Mouse (Mus musculus): ENCODE results near the gene Acbd6. TPM values are rescaled to one million over a fixed set of nuclear protein-coding genes. Genes with fewer than 3 reads are reported as not detected.

The Acbd6 gene
- polyA plus RNA-seq, 1 experiment from 2014 or later: 80.6 TPM

GRCm38 (mm10) chr1:155736096-155736825 lies 178.3 kb downstream of the Acbd6 start:
- peaks cover 12% of the 10 kb centered on the region for H3K4me1 ChIP-seq
- no peaks in the 10 kb centered on the region for H3K36me3 ChIP-seq
- no peak overlapping the region for H3K9ac ChIP-seq
- peaks cover 99% of the 10 kb centered on the region for H3K27me3 ChIP-seq
- H3K9me3 ChIP-seq: no peaks in the 10 kb centered on the region
- under 1% methylated on average over 26 of the region's 26 CpGs for WGBS
- H3K27ac ChIP-seq: no peak overlapping the region
- ATAC-seq (ENCODE audit: low FRiP score, low read depth): no peak
- H3K4me2 ChIP-seq (replicated peaks): no peak overlapping the region
- H3K4me3 ChIP-seq: no peak overlapping the region

GRCm38 (mm10) chr1:155737017-155737808 lies 179.3 kb downstream of the Acbd6 start:
- Histone ChIP-seq H3K36me3 (no peaks in the 10 kb centered on the region), H3K27ac (no peak overlapping the region), H3K9ac (no peak overlapping the region), H3K4me3 (no peak overlapping the region; the same call in 1 of the 2 replicates), H3K4me2 (replicated peaks) (no peak overlapping the region), H3K27me3 (peaks cover 99% of the 10 kb centered on the region), H3K4me1 (peaks cover 21% of the 10 kb centered on the region), H3K9me3 (no peaks in the 10 kb centered on the region)
- WGBS: under 1% methylated on average over 58 of the region's 58 CpGs
- ATAC-seq (ENCODE audit: low FRiP score, low read depth): no peak

- no peak for ATAC-seq (ENCODE audit: low FRiP score, low read depth)
- no peak overlapping the region for H3K4me3 ChIP-seq
- under 1% methylated on average over 25 of the region's 25 CpGs for WGBS
Observed at GRCm38 (mm10) chr1:155737809-155738383, 180.0 kb downstream of the Acbd6 start.

More at GRCm38 (mm10) chr1:155737809-155738383, 180.0 kb downstream of the Acbd6 start:
- Histone ChIP-seq H3K27ac (no peak overlapping the region), H3K27me3 (peaks cover 99% of the 10 kb centered on the region), H3K9ac (no peak overlapping the region), H3K9me3 (no peaks in the 10 kb centered on the region), H3K36me3 (no peaks in the 10 kb centered on the region), H3K4me1 (peaks cover 28% of the 10 kb centered on the region), H3K4me2 (replicated peaks) (no peak overlapping the region)

Other genes with a start within 250 kb of the Acbd6 start
- 8.8 and 10.0 TPM in 2 replicates for gene Xpr1, start 140.7 kb upstream of the Acbd6 start, polyA plus RNA-seq (2015; fragmentation: Nextera tagmentation; extraction: Ambion mirVana)
- 0.05 TPM in 1 of 2 replicates, not detected in the other for gene Lhx4, start 193.6 kb downstream of the Acbd6 start, polyA plus RNA-seq (2015; fragmentation: Nextera tagmentation; extraction: Ambion mirVana)

Measured in limb, embryonic 13.5 days (tissue).